Mouse (Mus musculus): ENCODE data around the gene Dglucy.

- TF ChIP-seq CTCF (IDR thresholded peaks at IDR 0.05; ENCODE audit: control insufficient read depth, insufficient read depth, low read length) (no peak), POLR2A (IDR thresholded peaks at IDR 0.05; ENCODE audit: borderline replicate concordance, control insufficient read depth, low read depth, low read length) (no peak)
Measured at GRCm38 (mm10) chr12:100774756-100775155, 4.1 kb upstream of the Dglucy start.

Data from bone marrow, adult 2 months (tissue).